Mouse (Mus musculus): ENCODE results near the gene Prdm8. TPM values are rescaled to one million over a fixed set of nuclear protein-coding genes. Genes with fewer than 3 reads are reported as not detected.

Prdm8 gene
- polyA plus RNA-seq, 1 experiment from 2014 or later = 0.06 TPM

Other genes with a start within 250 kb of the Prdm8 start
- 19.4 and 22.9 TPM in 2 replicates for gene Antxr2, start 136.2 kb upstream of the Prdm8 start, polyA plus RNA-seq (2015; fragmentation: Nextera tagmentation; extraction: Ambion mirVana)
- gene Fgf5, start 87.0 kb downstream of the Prdm8 start, polyA plus RNA-seq (2015; fragmentation: Nextera tagmentation; extraction: Ambion mirVana) = 1.1 and 1.8 TPM in 2 replicates
- gene Cfap299, start 162.1 kb downstream of the Prdm8 start, polyA plus RNA-seq (2015; fragmentation: Nextera tagmentation; extraction: Ambion mirVana) = 0.32 and 0.36 TPM in 2 replicates